Mouse (Mus musculus) kidney, adult 2 months (tissue): ENCODE measurements around the gene Kank3. TPM values are rescaled to one million over a fixed set of nuclear protein-coding genes. Genes with fewer than 3 reads are reported as not detected.
A peak's percentile ranks its signal among the peaks of the same experiment; 100 is the strongest.

ENCODE experiments used
- DNase-seq: peaks from one replicate; pipeline ENCODE4 v3.0.0; 2021
- H3K27ac ChIP-seq: fragments of 200-500 bp; 2 replicates; pipeline ENCODE4 v1.5.1; 2012; ENCODE audit warnings: low read depth, low read length, control low read depth, inconsistent platforms; ENCODE audit not compliant: insufficient read depth
- H3K27me3 ChIP-seq: fragments of 200-500 bp; replicated peaks from 2 replicates; pipeline ENCODE4 v1.6.1; 2012; ENCODE audit warnings: mild to moderate bottlenecking, moderate library complexity, low read length, inconsistent platforms; ENCODE audit not compliant: control insufficient read depth, insufficient read depth
- H3K36me3 ChIP-seq: fragments of 200-500 bp; 2 replicates; pipeline ENCODE4 v1.6.1; 2012; ENCODE audit warnings: mild to moderate bottlenecking, moderate library complexity, low read length, inconsistent platforms; ENCODE audit not compliant: control insufficient read depth, insufficient read depth
- H3K4me1 ChIP-seq: fragments of 200-500 bp; 2 replicates; pipeline ENCODE4 v1.6.1; 2011; ENCODE audit warnings: low read length; ENCODE audit not compliant: control insufficient read depth, insufficient read depth
- H3K4me3 ChIP-seq: fragments of 200-500 bp; 2 replicates; pipeline ENCODE4 v1.5.1; 2011; ENCODE audit warnings: mild to moderate bottlenecking, low read depth, low read length, control low read depth; ENCODE audit not compliant: insufficient read depth
- CTCF ChIP-seq: fragments of 200-500 bp; conservative IDR thresholded peaks from 2 replicates; pipeline ENCODE4 v1.5.1; 2011; ENCODE audit warnings: low read depth, mild to moderate bottlenecking, control low read depth, low read length, moderate library complexity, mixed read lengths; ENCODE audit not compliant: insufficient read depth, insufficient read length
- POLR2A ChIP-seq: fragments of 200-500 bp; IDR thresholded peaks from one replicate; pipeline ENCODE4 v1.6.1; 2011; ENCODE audit warnings: low read depth, low read length, control low read depth
- WGBS: fragments of 180-500 bp; shearing (Covaris S2); methylation state at CpG from one replicate; pipeline ENCODE4 v1.1.7; 2018; 5-methylcytosine and 5-hydroxymethylcytosine counted together
- polyA plus RNA-seq: library from polyadenylated mRNA; depleted of rRNA; stranded (reverse); fragments of >200 nt; gene quantifications from 2 replicates; pipeline ENCODE4 v1.2.3, GENCODE M21; 2012; rRNA removed

Kank3 gene
- polyA plus RNA-seq, 1 experiment: 83.0 TPM

DNA sequence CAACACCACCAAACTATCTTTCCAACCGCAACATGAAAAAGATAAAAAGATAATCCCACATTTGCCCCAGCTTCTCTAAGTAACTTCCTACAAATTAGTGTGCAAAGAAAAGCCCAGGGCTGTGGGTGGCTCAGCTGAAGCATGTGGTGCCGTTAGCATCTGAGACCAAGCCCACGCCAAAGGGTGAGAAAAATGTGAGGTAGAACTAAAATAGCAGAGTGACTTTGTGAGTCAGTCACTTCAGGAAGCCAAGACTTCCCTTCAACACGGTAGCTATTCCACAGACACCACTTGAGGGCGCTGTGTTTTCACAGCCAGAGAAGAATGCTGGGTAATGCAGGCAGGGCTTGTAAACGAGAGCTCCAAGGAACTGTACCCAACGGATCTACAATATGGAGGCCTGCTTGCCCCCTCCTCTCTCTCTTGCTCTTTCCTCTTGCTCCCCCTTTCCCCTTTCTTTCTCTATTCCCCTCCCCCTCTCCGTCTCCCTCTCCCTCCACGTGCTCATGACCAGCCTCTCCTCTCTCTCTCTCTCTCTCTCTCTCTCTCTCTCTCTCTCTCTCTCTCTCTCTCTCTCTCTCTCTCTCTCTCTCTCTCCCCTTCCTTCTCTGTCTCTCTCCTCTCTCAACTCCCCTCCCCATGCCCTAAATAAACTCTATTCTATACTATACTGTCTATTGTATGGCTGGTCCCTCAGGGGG lies 55.2 kb downstream of the Kank3 start:
- H3K36me3 ChIP-seq: no peaks in the 10 kb centered on the region
- WGBS: 31% methylated on average over 9 of the region's 9 CpGs

More for the DNA sequence above, 55.2 kb downstream of the Kank3 start:
- Histone ChIP-seq H3K27ac (no peak overlapping the region), H3K4me3 (no peak overlapping the region), H3K27me3 (no peaks in the 10 kb centered on the region), H3K4me1 (no peaks in the 10 kb centered on the region)
- peak; percentile 64 for DNase-seq
- TF ChIP-seq CTCF (peak; percentile 76), POLR2A (no peak)

Other genes with a start within 250 kb of the Kank3 start
- 43.2 and 44.0 TPM in 2 replicates for gene Zfp414, start 181.4 kb upstream of the Kank3 start, polyA plus RNA-seq
- 0.34 and 0.48 TPM in 2 replicates for gene Pram1, start 172.5 kb upstream of the Kank3 start, polyA plus RNA-seq
- gene Hnrnpm, start 123.7 kb upstream of the Kank3 start, polyA plus RNA-seq: 49.9 and 50.7 TPM in 2 replicates
- gene March2, start 91.8 kb upstream of the Kank3 start, polyA plus RNA-seq: 95.8 and 102 TPM in 2 replicates
- gene Rab11b, start 50.0 kb upstream of the Kank3 start, polyA plus RNA-seq: 291 and 303 TPM in 2 replicates
- gene Angptl4, start 28.7 kb upstream of the Kank3 start, polyA plus RNA-seq: 19.2 and 21.0 TPM in 2 replicates
- gene Rps28, start 14.0 kb downstream of the Kank3 start, polyA plus RNA-seq: 620 and 1,023 TPM in 2 replicates
- gene Ndufa7, start 14.1 kb downstream of the Kank3 start, polyA plus RNA-seq: 672 and 745 TPM in 2 replicates
- gene Cd320, start 32.6 kb downstream of the Kank3 start, polyA plus RNA-seq: 71.3 and 87.8 TPM in 2 replicates
- gene Gm7029, start 63.3 kb downstream of the Kank3 start, polyA plus RNA-seq: not detected in 2 replicates
- 1.3 and 1.6 TPM in 2 replicates for gene Kifc1, start 80.1 kb downstream of the Kank3 start, polyA plus RNA-seq
- gene Platr17, start 94.6 kb downstream of the Kank3 start, polyA plus RNA-seq: not detected in 2 replicates
- 33.3 and 35.0 TPM in 2 replicates for gene Daxx, start 98.9 kb downstream of the Kank3 start, polyA plus RNA-seq
- gene Tapbp, start 105.4 kb downstream of the Kank3 start, polyA plus RNA-seq: 106 and 112 TPM in 2 replicates
- 31.6 and 54.0 TPM in 2 replicates for gene Zbtb22, start 105.4 kb downstream of the Kank3 start, polyA plus RNA-seq
- gene Rgl2, start 119.0 kb downstream of the Kank3 start, polyA plus RNA-seq: 61.8 and 78.6 TPM in 2 replicates
- gene Pfdn6, start 129.8 kb downstream of the Kank3 start, polyA plus RNA-seq: 27.4 and 41.1 TPM in 2 replicates
- gene Wdr46, start 130.1 kb downstream of the Kank3 start, polyA plus RNA-seq: 15.3 and 16.0 TPM in 2 replicates
- 6.7 and 7.8 TPM in 2 replicates for gene B3galt4, start 141.0 kb downstream of the Kank3 start, polyA plus RNA-seq
- gene Vps52, start 145.3 kb downstream of the Kank3 start, polyA plus RNA-seq: 54.2 and 60.5 TPM in 2 replicates
- gene Rps18, start 145.5 kb downstream of the Kank3 start, polyA plus RNA-seq: 342 and 406 TPM in 2 replicates
- 1,162 and 1,255 TPM in 2 replicates for gene H2-K1, start 189.8 kb downstream of the Kank3 start, polyA plus RNA-seq
- gene Ring1, start 214.2 kb downstream of the Kank3 start, polyA plus RNA-seq: 30.4 and 36.3 TPM in 2 replicates
- 165 and 208 TPM in 2 replicates for gene H2-Ke6, start 217.5 kb downstream of the Kank3 start, polyA plus RNA-seq
- gene Slc39a7, start 221.2 kb downstream of the Kank3 start, polyA plus RNA-seq: 90.4 and 106 TPM in 2 replicates
- gene Rxrb, start 221.3 kb downstream of the Kank3 start, polyA plus RNA-seq: 49.3 and 59.2 TPM in 2 replicates
- gene Col11a2, start 228.9 kb downstream of the Kank3 start, polyA plus RNA-seq: 0.35 and 0.39 TPM in 2 replicates